Mouse (Mus musculus): ENCODE measurements around the gene Icosl. TPM values are rescaled to one million over a fixed set of nuclear protein-coding genes. Genes with fewer than 3 reads are reported as not detected.
"Not testable (repeated sequence)": the region's sequence is repeated elsewhere in the genome, so short reads cannot be mapped to it uniquely, and the experiment has no call there.

The Icosl gene
- total RNA-seq (2021) = 1 to 10 TPM; 5.5 to 6.0 TPM
- long read RNA-seq, experiment 1, transcript Icosl-201 (7 exons, 2,814 nt) = major isoform, 5 of 6 reads
- long read RNA-seq, experiment 1, partial matches to known transcripts = 1 of 6 reads
- long read RNA-seq, experiment 1, other reads (novel, unspliced or antisense) = 0 of 6 reads
- long read RNA-seq, experiment 2, partial matches to known transcripts = 0 of 6 reads
- long read RNA-seq, experiment 2, other reads (novel, unspliced or antisense) = 3 of 6 reads

GRCm38 (mm10) chr10:78069101-78070011 lies at the start of gene Icosl:
Icosl (plus strand) TSS chr10:78069302.
- peak; percentile 83 to 87 for DNase-seq
- intact Hi-C loops (cut with DNase I) = loop anchor here (1.0 to 5.0 kb wide), 3 partner anchors 37 to 91 kb away; no protein-coding TSS in a partner anchor

- not testable (repeated sequence) for DNase-seq
- intact Hi-C loops (cut with DNase I) = loop anchor here (10.0 kb wide), 1 partner anchor 385 kb away; no protein-coding TSS in a partner anchor
Observed at GRCm38 (mm10) chr10:78019984-78020383, 49.1 kb upstream of the Icosl start.

- not testable (repeated sequence) for DNase-seq
- intact Hi-C loops (cut with DNase I) = loop anchor here (5.0 kb wide), 1 partner anchor 38 kb away; no protein-coding TSS in a partner anchor
Observed at GRCm38 (mm10) chr10:78025453-78025852, 43.6 kb upstream of the Icosl start.

GRCm38 (mm10) chr10:78028129-78028528 lies 41.0 kb upstream of the Icosl start:
- intact Hi-C loops (cut with DNase I) = loop anchor here (5.0 kb wide), 1 partner anchor 41 kb away; no protein-coding TSS in a partner anchor
- DNase-seq = peak; percentile 77 to 83

- DNase-seq = no peak
- intact Hi-C loops (cut with DNase I) = loop anchor here (5.0 kb wide), 1 partner anchor 42 kb away; no protein-coding TSS in a partner anchor
Observed at GRCm38 (mm10) chr10:78029080-78029479, 40.0 kb upstream of the Icosl start.

GRCm38 (mm10) chr10:78031987-78032386 lies 37.1 kb upstream of the Icosl start:
- DNase-seq = no peak
- intact Hi-C loops (cut with DNase I) = loop anchor here (1.0 to 5.0 kb wide), 2 partner anchors 35 to 131 kb away; partner anchors contain the start of gene Icosl

- intact Hi-C loops (cut with DNase I) = no loop called here
- DNase-seq = no peak
Observed at GRCm38 (mm10) chr10:78037139-78037538, 32.0 kb upstream of the Icosl start.

GRCm38 (mm10) chr10:78041647-78042046 lies 27.5 kb upstream of the Icosl start, which contains the start of gene Dnmt3l:
Dnmt3l (plus strand) TSS chr10:78041947.
- intact Hi-C loops (cut with DNase I) = no loop called here
- DNase-seq = no peak

GRCm38 (mm10) chr10:78042096-78042495 lies 27.0 kb upstream of the Icosl start:
- intact Hi-C loops (cut with DNase I) = no loop called here
- no peak for DNase-seq

- no peak for DNase-seq
- intact Hi-C loops (cut with DNase I) = no loop called here
Observed at GRCm38 (mm10) chr10:78042697-78043405, 26.3 kb upstream of the Icosl start.

- intact Hi-C loops (cut with DNase I) = no loop called here
- peak; percentile 68 to 70 for DNase-seq
Observed at GRCm38 (mm10) chr10:78043406-78043836, 25.7 kb upstream of the Icosl start, which contains the start of gene Aire. Aire (minus strand) TSS chr10:78043610.

GRCm38 (mm10) chr10:78044531-78044930 lies 24.6 kb upstream of the Icosl start:
- intact Hi-C loops (cut with DNase I) = no loop called here
- no peak for DNase-seq

- intact Hi-C loops (cut with DNase I) = no loop called here
- no peak for DNase-seq
Observed at GRCm38 (mm10) chr10:78046388-78046787, 22.7 kb upstream of the Icosl start.

- intact Hi-C loops (cut with DNase I) = no loop called here
- no peak for DNase-seq
Observed at GRCm38 (mm10) chr10:78048061-78048730, 20.9 kb upstream of the Icosl start.

- no peak for DNase-seq
- intact Hi-C loops (cut with DNase I) = no loop called here
Observed at GRCm38 (mm10) chr10:78049519-78050035, 19.5 kb upstream of the Icosl start.

- peak; percentile 17 to 32 for DNase-seq
- intact Hi-C loops (cut with DNase I) = no loop called here
Observed at GRCm38 (mm10) chr10:78054633-78055565, 14.2 kb upstream of the Icosl start.

- intact Hi-C loops (cut with DNase I) = no loop called here
- no peak for DNase-seq
Observed at GRCm38 (mm10) chr10:78057056-78057455, 12.0 kb upstream of the Icosl start.

GRCm38 (mm10) chr10:78063122-78063521 lies 6.0 kb upstream of the Icosl start:
- DNase-seq = no peak
- intact Hi-C loops (cut with DNase I) = no loop called here

Measured in heart, postnatal 14 days (tissue).